Mouse (Mus musculus): ENCODE results near the gene Nags. TPM values are rescaled to one million over a fixed set of nuclear protein-coding genes. Genes with fewer than 3 reads are reported as not detected.

The Nags gene
- polyA plus RNA-seq, 1 experiment, result 0.41 TPM

GRCm38 (mm10) chr11:102184253-102184645 lies 38.9 kb downstream of the Nags start:
- no peak for DNase-seq
- peak overlapping the region; percentile 99 for H3K4me3 ChIP-seq (replicated peaks; ENCODE audit: extremely low read depth, low read depth, low read length)
- WGBS, result 3% methylated on average over 7 of the region's 7 CpGs
- TF ChIP-seq POLR2A (IDR thresholded peaks at IDR 0.05; ENCODE audit: borderline replicate concordance, extremely low read depth, low read depth, low read length), result no peak
- no peak for TF ChIP-seq CTCF (IDR thresholded peaks at IDR 0.05; ENCODE audit: insufficient read depth, low read length)
- peaks cover 7% of the 10 kb centered on the region for H3K4me1 ChIP-seq (ENCODE audit: control insufficient read depth, insufficient read depth, low read length)

GRCm38 (mm10) chr11:102184646-102185495 lies 39.6 kb downstream of the Nags start, which contains the start of gene Lsm12:
Gene Lsm12 (minus strand): TSS chr11:102185296.
- TF ChIP-seq CTCF (IDR thresholded peaks at IDR 0.05; ENCODE audit: insufficient read depth, low read length) (no peak), POLR2A (IDR thresholded peaks at IDR 0.05; ENCODE audit: borderline replicate concordance, extremely low read depth, low read depth, low read length) (peak; percentile 53; the same call in 1 of the 2 replicates)
- H3K4me1 ChIP-seq (ENCODE audit: control insufficient read depth, insufficient read depth, low read length), result peaks cover 9% of the 10 kb centered on the region
- under 1% methylated on average over 69 of the region's 70 CpGs for WGBS

GRCm38 (mm10) chr11:102185677-102186076 lies 40.4 kb downstream of the Nags start:
- TF ChIP-seq POLR2A (IDR thresholded peaks at IDR 0.05; ENCODE audit: borderline replicate concordance, extremely low read depth, low read depth, low read length) (no peak), CTCF (IDR thresholded peaks at IDR 0.05; ENCODE audit: insufficient read depth, low read length) (no peak)
- 34% methylated on average over 3 of the region's 3 CpGs for WGBS
- DNase-seq, result no peak
- H3K4me1 ChIP-seq (ENCODE audit: control insufficient read depth, insufficient read depth, low read length), result peaks cover 10% of the 10 kb centered on the region
- no peak overlapping the region for H3K4me3 ChIP-seq (replicated peaks; ENCODE audit: extremely low read depth, low read depth, low read length)

More at GRCm38 (mm10) chr11:102184646-102185495, 39.6 kb downstream of the Nags start, which contains the start of gene Lsm12:
- DNase-seq, result peak; percentile 97
- H3K4me3 ChIP-seq (replicated peaks; ENCODE audit: extremely low read depth, low read depth, low read length), result peak within 1 kb of the TSS; percentile 99

- TF ChIP-seq POLR2A (IDR thresholded peaks at IDR 0.05; ENCODE audit: borderline replicate concordance, extremely low read depth, low read depth, low read length) (no peak), CTCF (IDR thresholded peaks at IDR 0.05; ENCODE audit: insufficient read depth, low read length) (no peak)
- Histone ChIP-seq H3K4me1 (ENCODE audit: control insufficient read depth, insufficient read depth, low read length) (peaks cover 12% of the 10 kb centered on the region), H3K4me3 (replicated peaks; ENCODE audit: extremely low read depth, low read depth, low read length) (no peak overlapping the region)
- no peak for DNase-seq
- 55% methylated on average over 1 of the region's 1 CpGs for WGBS
Measured at GRCm38 (mm10) chr11:102186235-102186634, 40.9 kb downstream of the Nags start.

- 59% methylated on average over 6 of the region's 6 CpGs for WGBS
- H3K4me1 ChIP-seq (ENCODE audit: control insufficient read depth, insufficient read depth, low read length), result peaks cover 9% of the 10 kb centered on the region
- no peak for DNase-seq
- H3K4me3 ChIP-seq (replicated peaks; ENCODE audit: extremely low read depth, low read depth, low read length), result no peak overlapping the region
- no peak for TF ChIP-seq CTCF (IDR thresholded peaks at IDR 0.05; ENCODE audit: insufficient read depth, low read length)
- no peak for TF ChIP-seq POLR2A (IDR thresholded peaks at IDR 0.05; ENCODE audit: borderline replicate concordance, extremely low read depth, low read depth, low read length)
Measured at GRCm38 (mm10) chr11:102188980-102189379, 43.7 kb downstream of the Nags start.

GRCm38 (mm10) chr11:102189461-102190436 lies 44.4 kb downstream of the Nags start, which contains the start of gene G6pc3:
Gene G6pc3 (plus strand): TSS chr11:102189620.
- no peak for TF ChIP-seq CTCF (IDR thresholded peaks at IDR 0.05; ENCODE audit: insufficient read depth, low read length)
- peak; percentile 21; the same call in 1 of the 2 replicates for TF ChIP-seq POLR2A (IDR thresholded peaks at IDR 0.05; ENCODE audit: borderline replicate concordance, extremely low read depth, low read depth, low read length)

GRCm38 (mm10) chr11:102190848-102191247 lies 45.5 kb downstream of the Nags start:
- Histone ChIP-seq H3K4me1 (ENCODE audit: control insufficient read depth, insufficient read depth, low read length) (peaks cover 6% of the 10 kb centered on the region; the same call in 1 of the 2 replicates), H3K4me3 (replicated peaks; ENCODE audit: extremely low read depth, low read depth, low read length) (no peak overlapping the region)
- 46% methylated on average over 4 of the region's 4 CpGs for WGBS
- TF ChIP-seq CTCF (IDR thresholded peaks at IDR 0.05; ENCODE audit: insufficient read depth, low read length), result no peak
- no peak for TF ChIP-seq POLR2A (IDR thresholded peaks at IDR 0.05; ENCODE audit: borderline replicate concordance, extremely low read depth, low read depth, low read length)
- DNase-seq, result no peak

More at GRCm38 (mm10) chr11:102189461-102190436, 44.4 kb downstream of the Nags start, which contains the start of gene G6pc3:
- DNase-seq, result peak; percentile 88
- H3K4me1 ChIP-seq (ENCODE audit: control insufficient read depth, insufficient read depth, low read length), result peaks cover 6% of the 10 kb centered on the region; the same call in 1 of the 2 replicates
- under 1% methylated on average over 50 of the region's 50 CpGs for WGBS
- H3K4me3 ChIP-seq (replicated peaks; ENCODE audit: extremely low read depth, low read depth, low read length), result peak within 1 kb of the TSS; percentile 80

- Histone ChIP-seq H3K4me3 (replicated peaks; ENCODE audit: extremely low read depth, low read depth, low read length) (no peak overlapping the region), H3K4me1 (ENCODE audit: control insufficient read depth, insufficient read depth, low read length) (peaks cover 6% of the 10 kb centered on the region; the same call in 1 of the 2 replicates)
- no peak for DNase-seq
- WGBS, result 79% methylated on average over 9 of the region's 9 CpGs
- TF ChIP-seq CTCF (IDR thresholded peaks at IDR 0.05; ENCODE audit: insufficient read depth, low read length) (no peak), POLR2A (IDR thresholded peaks at IDR 0.05; ENCODE audit: borderline replicate concordance, extremely low read depth, low read depth, low read length) (no peak)
Measured at GRCm38 (mm10) chr11:102193657-102194440, 48.5 kb downstream of the Nags start.
